Mouse (Mus musculus) lung, postnatal 14 days (tissue): ENCODE results near the gene Rcsd1.
A peak's percentile ranks its signal among the peaks of the same experiment; 100 is the strongest.

Source experiments
- DNase-seq: peaks from one replicate; pipeline ENCODE4 v3.0.0; 2021

The Rcsd1 gene

DNA sequence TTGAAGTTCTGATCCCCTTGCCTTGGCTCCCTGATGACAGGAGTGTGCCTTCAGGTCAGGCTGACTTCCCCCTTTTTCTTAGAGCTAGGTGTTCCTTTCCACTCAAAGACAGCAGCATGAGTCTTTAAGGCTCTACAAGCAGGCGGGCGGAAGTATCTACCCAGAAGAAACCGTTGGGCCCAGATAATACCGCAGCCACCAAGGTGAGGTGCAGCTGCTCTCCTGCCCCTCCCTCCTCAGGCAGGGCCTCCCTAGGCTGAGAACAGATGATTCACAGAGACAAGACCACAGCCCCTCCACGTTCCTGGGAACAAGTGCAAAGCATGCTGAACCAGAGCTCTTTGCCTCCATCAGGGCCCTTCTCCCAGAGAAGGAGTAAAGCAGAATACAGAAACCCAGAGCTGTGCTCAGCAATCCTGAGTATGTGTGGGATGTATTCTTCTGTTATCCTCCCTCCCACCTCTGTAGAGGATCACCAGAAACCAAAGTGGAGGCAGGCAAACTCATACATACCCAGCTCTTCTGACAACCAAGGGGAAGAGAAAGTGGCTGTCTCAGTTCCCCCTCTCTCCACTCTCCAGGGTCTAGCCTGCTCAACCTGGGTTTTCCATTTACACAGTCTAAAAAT lies at the start of gene Rcsd1:
Gene Rcsd1 (minus strand): TSS at position 129 of the 628 bp plus-strand sequence.
- no peak for DNase-seq

DNA sequence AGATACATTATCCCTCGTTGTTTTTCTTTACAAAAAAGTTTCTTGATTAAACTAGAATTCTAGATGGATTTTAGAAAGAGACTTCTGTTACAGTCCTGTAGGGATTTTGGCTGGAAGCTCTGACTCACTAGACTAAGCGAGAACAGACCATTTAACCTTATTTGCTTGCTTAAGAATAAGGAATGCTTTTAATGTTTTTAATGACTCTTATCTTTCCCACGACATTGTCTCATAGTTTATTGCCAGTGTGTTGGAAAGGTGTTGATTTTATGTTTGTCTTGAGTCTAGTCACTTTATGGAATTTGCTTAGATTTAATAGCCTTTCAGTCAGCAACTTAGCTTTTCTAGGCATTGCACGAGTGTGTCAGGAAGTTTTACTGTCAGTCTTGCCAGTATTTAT lies 45.6 kb upstream of the Rcsd1 start:
- no peak for DNase-seq

DNA sequence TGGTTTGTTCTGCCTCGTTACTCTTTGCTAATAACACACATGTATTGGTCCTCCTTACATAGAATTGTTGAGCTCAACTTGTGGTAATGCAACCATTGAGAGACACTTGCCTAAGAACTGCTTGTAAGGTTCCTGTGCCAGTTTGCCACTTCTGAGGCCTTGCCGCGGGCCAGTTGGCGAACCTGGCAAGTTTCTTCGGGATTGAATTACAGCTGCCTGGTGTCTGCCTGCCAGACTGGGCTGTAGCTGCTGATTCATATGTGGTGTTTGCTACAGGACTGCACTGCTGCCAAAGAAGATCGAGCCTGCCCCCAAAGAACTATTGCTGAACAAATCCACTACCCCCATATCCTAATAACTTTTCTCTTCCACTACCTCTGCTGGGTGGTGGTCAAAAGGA lies 44.6 kb upstream of the Rcsd1 start:
- no peak for DNase-seq

DNA sequence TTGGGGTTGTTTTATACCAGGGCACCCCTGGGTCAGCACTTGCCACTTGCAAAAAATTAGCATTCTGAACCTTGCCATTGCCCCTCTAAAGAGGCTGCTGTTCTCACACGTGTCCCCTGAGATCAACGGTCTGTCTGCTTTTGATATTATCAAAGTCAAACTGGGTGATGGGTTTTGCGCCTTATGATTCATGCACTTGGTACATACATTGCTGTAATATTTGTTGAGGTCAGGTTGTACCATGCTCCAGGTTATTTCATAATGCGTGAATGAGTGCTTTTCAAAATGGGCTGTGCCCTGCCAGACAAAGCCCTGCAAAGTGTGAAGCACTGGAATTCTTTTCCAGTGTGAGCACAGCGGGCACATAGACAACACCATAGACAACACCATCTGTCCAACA lies 42.3 kb upstream of the Rcsd1 start:
- DNase-seq = no peak

DNA sequence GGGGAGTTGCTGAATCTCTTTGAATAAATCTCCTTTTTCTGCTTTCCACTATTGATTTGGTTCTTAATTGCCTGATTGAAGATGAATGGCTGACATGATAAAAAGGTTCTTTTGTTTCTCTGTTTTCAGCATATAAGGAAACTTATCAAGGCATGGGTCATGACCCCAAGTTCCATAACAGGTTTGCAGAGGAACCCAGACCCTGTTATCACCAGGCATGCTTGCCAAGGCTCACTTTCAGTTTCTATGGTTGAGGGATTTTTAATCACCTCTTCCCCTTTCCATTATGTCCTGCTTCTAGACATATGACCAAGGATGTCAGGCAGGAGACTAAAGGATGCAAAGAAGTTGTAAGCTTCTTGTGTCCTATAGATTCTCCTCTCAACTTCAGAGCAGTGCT lies 41.6 kb upstream of the Rcsd1 start:
- DNase-seq = no peak

DNA sequence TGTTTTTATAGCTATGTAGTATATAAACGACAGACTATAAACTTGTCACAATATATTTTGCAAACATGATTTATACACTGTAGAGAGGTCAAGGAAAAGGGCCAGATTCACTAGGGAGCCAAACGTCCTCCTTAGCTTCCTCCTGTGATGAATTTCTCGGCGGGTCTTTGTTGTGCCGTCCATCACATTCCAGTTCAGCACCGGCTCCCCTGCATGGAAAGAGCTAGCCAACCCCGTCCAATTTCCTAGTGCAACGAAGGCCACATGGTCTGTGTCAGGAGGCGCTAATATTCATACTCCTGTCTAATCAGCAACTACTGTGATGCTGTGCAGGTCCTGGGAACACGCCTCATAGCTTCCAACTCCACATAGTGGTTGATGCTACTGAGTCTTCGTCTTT lies 38.5 kb upstream of the Rcsd1 start:
- no peak for DNase-seq

DNA sequence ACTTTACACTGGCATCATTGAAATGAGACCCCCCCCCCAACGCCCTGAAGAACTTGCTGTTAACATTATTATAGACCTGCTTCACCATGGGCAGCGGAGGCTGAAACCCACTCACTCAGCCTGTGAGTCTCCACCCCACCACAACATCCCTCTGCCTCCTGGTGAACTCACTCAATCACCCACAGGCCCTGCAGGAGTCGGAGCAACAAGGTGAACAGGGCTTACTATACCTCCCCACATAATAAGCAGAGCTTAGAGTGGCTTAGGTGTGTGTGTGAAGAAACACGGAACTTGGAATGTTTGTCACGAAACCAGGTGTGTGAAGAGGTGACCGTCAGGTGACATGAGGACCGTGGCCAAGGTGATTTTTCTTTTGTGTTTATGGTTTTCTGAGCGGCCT lies 32.4 kb upstream of the Rcsd1 start:
- DNase-seq = no peak

DNA sequence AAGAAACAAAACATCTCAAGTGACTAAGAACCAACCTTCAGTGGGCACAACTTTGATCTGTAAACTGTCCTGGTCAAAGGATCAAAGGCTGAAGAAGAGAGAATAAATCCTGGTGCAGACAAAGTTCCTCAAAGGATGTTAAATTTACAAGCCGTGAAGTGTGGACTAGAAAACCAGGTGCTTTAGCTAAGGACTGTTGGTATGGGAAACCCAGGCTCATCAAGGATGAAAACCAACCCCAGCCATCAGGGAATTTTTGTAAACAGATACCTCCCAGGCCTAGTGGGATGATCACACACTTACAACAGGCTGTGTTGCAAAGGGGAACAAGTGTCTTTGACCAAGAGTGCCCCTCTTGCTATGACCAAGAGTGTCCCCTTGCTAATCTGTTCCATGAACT lies 29.4 kb upstream of the Rcsd1 start:
- no peak for DNase-seq

DNA sequence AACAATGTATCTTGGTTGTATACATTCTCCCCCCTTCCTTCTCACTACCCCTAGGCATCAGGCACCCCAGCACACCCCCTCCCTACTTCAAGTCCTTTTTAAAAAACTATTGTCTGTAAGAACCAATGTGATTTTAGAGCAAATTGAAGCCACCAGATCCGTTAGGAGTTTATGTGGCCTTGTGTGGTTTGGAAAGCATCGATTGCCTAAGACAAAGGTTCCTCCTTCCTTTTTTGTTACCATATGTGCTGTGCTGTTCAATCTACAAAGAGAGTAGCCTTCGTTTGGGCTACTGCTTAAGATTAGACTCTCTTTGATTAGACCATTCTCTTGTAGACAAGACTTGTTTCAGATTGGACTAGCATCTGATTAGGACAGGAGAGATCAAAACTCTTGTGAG lies 28.3 kb upstream of the Rcsd1 start:
- no peak for DNase-seq

DNA sequence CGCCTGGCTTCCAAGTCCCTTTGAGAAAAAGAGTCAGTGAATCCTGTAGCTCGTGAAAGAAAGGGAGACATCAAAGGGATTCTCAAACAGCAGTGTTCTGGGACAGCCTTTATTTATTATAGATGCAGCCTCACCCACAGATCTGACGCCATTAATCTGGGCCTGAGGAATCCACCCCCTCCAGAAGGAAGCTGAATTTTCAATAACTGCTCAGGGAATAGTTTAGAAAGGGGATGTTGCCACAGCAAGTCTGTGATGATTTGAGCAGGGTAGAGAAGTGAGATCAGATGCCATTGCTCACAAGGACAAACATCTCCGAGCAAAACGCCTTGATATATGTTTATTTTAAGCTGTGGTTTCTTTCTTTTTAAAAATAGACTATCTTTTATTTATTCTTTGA lies 27.9 kb upstream of the Rcsd1 start:
- DNase-seq = no peak

DNA sequence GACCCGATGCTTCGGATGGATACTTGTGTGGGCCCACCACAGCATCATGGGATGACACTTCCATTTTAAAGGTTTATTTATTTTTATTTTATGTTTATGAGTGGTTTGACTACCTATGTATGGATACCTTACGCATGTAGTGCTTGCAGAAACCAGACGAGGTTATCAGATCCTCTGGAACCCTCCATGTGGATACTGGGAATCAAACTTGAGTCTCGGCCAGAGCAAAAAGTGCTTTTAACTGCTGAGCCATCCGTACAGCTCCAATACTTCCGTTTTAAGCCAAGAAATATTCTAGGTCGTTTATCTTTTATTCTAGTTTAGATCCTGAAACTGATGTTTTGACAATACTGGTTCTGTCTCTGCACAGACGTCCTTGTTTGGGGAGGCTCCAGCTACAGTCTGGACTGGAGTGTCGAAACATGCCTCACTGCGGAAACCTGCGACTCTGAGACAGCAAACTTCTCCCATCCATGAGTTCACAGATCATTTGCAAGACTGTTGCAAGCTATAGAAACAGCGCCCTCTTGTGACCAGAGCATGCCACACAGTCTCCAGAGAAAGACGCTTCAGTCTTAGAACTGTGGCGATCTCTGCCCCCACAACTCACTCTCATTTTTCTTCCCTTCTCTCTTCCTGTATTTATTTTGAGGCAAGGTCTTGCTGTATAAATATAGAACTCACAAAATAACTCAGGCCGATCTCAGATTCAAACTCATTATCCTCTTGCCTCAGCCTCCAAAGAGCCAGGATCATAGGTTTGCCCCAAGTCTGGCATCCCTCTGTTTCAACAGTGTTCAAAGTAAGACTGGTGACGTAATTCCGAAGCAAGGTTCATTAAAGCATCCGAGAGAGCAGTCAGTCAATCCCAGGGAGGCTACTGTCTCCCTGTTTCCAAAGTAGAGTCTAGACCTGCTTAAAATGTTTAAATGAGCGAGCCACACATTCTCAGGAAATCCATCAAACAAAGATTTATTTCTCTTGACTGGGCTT lies 26.6 kb upstream of the Rcsd1 start:
- DNase-seq = peak; percentile 96

DNA sequence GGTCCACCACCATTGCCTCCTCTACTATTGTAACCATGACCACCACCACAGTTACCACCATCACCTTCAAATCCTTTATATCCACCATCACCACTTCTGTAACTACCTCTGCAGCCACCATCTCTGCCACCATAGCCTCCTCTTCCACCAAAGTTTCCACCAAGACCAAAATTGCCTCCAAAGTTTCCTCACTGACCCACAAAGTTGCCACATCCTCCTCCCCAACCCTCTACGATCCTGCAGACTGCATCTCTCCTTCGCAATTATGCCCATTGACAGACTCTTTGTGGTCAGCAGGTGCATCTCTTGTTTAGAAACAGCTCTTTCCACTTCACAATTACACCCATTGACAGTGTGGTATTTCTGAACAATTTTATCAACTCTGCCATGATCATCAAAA lies 25.3 kb upstream of the Rcsd1 start:
- no peak for DNase-seq

DNA sequence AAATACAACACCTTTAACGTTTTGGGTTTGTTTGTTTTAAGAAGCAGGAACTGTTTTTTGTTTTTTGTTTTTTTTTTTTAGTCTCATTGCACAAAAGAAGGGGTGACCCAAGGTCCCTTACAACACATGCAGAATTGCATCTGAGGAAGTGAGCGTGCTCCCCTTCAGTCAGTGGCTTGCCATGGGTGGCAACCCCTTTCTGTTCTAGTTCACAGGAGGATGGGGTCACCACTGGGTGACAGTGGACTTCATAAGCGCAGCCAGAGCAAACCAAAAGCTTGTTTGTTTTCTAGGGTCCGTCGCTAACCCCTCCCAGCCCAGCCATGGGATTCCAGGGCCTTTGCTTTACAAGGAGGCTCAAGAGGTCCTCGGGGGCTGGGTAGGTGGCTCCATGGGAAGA lies 22.0 kb upstream of the Rcsd1 start:
- no peak for DNase-seq

DNA sequence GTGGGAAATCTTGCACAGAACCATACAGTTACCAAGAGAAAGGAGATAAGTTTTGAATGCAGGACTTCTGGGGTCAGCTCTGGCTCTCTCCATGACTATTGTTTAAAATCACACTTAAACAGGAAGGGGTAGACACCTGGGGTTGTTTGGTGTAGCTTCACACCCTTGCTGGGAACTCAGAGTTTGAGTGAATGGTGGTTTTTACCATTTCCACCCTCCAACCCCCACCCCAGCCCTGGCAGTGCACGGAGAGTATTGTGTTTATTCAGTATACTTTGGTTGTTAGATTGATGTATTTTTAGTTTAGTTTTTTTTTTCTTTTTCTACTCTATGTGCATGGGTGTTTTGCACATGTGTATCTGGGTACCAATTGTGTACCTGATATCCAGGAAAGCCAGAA lies 20.6 kb upstream of the Rcsd1 start:
- DNase-seq = no peak

DNA sequence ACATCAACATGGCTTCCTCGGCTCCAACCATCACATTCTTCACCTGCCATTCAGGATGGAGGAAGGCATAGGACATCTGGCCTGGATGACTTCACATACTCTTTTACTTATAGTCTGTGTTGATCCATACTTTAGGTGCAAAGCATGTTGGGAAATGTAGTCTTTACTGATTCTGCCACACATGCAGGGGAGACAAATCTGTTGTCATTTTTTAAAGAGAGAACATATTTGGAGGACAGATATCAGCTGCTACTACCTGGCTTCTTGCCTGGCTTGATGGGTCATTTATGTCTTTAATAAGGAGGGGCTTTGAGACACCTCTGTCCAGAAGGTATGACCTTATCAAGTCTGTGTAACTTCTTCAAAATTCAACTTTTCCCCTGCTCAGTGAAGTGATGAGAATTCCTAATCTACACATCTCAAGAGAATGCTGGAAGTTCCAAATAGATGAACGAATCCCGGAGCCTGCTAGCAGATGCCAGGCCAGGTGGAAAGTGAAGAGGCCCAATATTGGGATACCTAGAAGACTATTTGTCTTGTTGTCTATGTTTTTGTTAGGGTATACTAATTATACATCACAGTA lies 18.6 kb upstream of the Rcsd1 start:
- DNase-seq = no peak

DNA sequence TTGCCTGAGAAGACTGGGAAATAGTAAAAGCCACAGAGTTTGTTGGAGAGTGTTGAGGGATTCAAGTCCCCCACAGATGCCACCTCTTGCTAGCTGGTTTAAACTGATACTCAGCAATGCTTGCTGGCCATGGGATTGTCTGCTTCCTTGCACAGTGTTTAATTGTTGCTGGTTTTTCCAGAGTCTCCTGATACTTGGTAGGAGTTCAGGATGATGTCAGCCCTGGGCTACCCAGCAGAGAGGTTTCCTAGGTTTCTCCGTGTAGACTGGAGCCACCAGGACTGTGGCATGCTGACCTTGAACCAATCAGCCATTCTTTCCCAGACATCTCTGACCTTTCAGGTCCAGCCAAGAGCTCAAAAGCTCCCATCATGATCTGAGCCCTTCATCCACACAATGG lies 17.4 kb upstream of the Rcsd1 start:
- DNase-seq = no peak

DNA sequence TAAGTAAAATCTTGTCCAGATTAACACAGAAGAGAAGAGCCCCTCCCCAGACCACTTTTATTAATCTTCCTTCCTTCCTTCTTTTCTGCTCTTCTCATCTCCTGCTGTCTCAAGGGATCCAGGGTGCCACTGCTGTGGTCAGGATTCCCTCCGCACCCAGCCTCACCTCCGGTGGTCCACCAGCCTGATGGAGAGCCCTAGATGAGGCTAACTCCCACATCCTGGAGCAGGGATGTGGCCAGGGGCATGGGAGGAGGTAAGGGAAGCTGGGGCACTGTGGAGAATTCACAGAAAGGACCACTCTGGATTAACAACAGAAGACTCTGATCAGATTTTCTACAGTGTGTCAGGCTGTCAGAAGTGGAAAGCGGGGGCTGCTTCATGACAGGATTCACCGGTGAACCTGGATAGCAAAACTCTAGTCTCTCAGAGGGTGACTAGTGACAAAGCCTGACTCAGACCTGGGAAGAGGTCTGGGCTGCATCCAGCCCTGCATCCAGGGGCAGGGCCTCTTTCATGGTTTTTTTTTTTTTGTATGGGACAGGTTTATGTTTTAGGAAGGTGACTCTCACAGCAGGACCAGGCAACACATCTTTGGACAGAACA lies 15.6 kb upstream of the Rcsd1 start:
- DNase-seq = no peak

DNA sequence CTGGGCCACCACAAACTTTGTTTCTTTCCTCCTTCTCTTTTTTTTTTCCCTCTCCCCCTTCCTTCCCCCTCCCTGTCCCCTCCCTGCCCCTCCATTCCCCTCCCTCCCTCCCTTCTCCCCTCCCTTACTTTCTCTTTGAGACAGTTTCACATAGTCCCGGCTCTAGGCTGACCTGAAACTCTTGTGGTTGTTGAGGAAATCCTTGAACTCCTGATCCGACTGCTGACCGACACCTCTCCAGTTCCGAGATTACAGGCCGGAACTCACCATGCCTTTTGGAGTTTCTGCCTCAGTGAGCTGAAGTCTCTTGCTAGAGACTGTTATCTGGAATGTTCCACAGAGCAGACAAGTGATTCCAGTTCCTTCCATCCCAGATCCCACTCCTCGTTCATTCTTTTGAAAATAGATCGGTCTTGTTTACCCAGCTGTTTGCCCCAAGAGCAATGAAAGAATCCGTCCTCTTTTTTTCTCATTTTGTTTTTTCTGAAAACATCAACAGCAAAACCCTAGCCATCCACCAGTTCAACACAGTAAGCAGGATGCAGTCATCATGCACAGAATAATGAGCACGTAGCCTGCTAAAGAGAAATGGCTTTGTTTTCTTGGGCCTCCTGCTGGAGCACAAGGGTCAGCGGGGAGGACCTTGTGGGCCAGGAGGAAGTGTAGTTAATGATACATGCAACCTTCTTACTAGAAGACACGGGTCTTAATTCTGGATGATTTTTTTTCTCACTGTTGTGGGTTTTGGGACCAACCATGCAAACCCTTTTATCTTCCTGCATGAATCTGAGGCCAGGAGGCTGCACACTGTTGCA lies 14.9 kb upstream of the Rcsd1 start:
- DNase-seq = no peak

DNA sequence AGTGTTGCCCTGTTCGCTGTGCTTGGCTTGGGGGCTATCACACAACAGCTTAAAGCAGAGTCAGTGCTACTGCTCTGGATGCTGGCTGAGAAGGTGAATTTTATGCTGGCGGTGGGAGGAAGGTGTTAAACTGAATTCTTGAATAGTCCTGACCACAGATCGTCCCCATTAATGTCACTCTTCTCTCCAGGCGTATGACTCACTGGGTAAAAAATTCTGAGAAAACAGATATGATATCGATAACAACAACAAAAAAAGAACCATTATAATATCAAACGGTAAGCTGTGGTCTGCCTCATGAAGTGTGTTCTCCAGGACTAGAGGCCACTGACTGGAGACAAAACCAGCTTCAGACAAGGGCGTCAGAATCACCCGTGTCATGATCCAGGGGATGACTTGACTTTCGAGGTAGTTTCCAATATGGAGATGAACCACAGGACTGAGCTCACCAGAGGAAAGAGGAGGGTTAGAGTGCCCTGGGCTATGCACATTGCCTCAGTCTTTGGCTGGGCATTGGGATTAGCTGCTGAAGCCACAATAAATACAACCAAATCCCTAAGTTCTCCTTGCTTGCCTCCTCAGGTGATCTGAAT lies 13.1 kb upstream of the Rcsd1 start:
- DNase-seq = no peak

DNA sequence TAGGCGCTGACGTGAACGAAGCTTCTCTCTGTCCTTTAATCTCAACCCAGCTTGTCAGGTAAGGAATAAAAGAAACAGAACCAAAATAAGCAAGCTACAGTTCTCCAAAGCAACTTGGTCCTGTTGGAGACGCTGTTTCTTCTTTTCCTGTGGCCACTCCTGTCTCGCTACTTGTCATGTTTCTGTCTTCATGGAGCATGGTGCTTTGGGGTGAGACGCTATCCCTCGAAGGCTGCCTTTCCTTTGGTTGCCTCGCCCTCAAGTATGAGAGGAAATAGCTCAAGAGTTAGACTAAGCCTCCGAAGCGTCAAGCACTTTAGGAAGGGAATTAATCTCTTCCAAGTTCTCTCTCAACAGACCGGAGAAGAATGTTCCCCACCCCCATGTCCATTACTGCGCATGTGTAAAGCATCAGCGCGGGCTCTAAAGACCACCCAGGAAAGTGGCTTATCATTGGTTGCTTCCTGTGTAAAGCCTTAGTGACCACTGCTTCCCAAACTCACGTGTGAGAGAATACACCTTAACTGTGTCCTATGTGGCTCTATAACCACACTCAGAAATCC lies 9.1 kb upstream of the Rcsd1 start:
- no peak for DNase-seq

DNA sequence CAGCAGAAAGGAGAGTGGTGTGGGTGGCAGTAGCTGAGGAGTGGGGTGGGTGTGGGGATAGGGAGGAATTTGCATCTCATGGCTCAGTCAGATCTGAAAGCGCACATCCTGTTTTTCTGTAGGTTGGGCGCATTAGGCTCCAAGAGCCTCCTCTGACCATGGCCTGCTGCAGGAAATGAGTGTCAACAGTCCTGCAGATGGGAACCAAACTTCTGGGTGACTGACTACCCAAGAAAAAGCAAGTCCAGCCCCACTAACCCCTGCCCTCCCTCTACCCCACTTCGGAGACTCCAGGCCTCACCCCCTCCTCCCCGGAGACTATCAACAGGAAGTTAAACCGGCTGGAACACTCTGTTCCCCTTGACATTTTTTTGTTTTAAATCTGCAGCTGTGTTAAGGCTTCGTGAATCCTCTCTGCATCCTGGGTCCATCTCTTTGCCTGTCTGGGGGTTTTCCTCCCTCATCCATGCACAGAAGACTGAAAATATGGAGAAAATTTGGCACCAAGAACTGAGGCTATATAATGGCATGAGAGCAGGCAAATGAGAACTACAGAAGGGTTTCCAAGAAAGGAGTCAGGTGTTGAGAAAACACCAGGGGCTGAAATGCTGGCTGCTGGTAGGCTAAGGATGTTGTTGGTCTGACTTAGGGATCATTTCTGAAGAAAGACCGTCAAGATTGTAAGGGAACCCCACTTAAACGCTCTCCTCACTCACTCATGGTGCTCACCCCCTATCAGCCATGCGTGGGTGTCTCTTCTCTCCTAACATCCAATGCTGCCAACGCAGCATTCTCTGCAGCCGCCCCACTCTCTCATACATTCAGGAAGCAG lies 8.4 kb upstream of the Rcsd1 start:
- peak; percentile 58 for DNase-seq
